Mouse (Mus musculus): ENCODE measurements around the gene Foxp4.

Foxp4 gene

DNA sequence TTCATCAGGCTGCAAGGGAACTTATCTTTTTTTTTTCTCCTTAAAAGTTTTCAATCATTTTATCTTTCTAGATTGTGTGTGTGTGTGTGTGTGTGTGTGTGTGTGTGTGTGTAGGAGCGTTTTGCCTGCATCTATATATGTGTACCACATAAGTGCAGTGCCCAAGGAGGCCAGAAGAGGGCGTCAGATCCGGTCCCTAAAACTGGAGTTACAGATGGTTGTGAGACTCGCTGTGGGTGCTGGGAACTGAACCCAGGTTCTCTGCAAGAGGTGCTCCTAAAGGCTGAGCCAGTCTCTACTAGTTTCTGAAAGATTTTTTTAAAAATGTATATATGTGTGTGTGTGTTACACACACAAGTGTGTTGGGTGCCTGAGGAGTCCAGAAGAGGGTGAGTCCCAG is 5.0 kb upstream of the Foxp4 start:
- no peak for DNase-seq

GRCm38 (mm10) chr17:47925988-47926387 is 1.5 kb upstream of the Foxp4 start:
- no peak for DNase-seq

DNA sequence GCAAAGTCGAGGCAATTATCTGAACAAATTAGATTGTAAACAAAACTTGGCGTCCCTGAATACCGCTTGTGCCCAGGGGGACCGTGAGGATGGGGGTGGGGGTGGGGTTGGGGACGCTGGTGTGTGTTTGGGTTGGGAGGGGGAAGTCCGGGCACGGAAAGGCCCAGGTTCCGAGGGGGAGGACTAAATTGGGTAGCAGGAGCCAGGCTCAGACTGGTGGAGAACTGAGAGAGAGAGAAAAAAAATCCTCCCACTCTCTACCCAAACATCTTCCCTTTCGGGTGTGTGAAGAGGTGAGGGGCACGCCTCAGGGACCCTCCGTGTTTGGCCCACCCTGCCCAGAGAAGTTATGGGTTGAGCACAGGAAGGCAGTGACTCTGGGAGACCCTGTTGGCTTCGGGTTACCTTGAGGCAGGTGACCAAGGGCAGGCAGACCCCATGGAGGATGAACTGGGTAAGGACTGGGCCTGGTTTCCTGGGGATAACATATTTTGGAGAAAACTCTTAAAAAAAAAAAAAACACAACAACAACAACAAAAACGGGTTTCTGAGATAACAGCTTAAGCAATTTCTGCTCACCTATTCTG is 988 bp upstream of the Foxp4 start:
- no peak for DNase-seq

DNA sequence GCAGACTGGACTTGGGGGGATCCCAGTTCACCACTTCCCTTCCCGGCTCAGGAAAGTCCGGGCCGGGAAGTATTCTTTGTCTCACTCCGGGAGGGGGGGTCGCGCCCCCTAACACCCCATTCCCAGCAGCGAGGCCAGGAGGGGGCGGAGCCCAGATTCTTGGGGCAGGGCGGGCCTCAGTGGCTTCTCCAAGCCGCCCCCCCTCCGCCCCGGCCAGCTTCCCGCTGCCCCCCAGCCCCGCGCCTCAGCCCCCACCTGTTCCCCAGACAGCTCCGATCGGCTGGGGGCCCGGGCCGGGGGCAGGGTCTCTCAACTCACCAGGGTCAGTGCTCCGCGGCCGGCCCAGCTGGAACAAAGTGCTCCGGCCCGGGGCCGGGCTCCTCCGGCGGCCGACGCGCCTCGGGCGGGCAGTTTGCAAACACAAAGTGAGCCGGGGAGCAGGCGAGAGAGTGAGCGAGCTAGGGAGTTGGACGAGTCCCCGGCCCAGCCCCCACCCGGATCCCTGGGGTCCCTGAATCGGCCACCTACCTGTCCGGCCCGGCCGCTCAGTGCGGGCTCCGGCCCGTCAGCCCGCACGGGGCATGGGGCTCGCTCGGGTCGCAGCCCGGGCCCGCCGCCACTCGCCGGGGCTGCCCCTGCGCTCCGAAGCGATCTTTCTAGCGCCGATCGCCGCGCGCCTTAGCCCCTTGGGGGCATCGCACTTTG is 615 bp downstream of the Foxp4 start:
- peak; percentile 42 for DNase-seq

DNA sequence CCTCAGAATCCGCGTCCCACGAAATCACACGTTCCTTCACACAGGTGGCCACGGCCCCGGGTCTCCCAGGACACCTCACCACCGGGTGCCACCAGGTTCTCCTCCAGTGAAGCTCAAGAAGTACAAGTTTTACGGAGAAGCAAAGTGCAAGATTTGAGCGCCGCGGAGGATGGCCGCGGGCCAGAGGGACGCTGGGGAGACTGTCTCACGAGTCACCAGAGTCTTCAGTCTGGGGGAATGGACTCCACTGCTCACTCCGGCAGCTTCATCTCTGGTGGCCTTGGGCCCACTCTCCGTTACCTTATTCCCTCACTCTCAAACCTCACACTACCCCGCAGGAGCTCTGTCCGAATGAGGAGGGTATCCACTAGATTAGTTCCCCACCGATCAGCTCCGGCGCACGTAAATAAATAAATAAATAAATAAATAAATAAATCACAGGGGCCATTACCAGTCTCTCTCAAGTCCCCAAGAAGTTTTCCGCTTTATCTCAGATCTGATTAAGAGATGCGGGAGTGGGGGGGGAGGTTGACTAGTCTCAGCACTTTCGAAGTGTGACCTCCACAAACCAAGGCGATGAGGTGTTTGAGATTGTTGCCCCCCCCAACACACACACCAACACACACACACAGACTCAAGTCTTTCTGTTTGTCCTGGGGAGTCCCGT is 1.3 kb downstream of the Foxp4 start:
- peak; percentile 54 for DNase-seq

- DNase-seq = no peak
Observed at GRCm38 (mm10) chr17:47922579-47922978, 1.9 kb downstream of the Foxp4 start.

DNA sequence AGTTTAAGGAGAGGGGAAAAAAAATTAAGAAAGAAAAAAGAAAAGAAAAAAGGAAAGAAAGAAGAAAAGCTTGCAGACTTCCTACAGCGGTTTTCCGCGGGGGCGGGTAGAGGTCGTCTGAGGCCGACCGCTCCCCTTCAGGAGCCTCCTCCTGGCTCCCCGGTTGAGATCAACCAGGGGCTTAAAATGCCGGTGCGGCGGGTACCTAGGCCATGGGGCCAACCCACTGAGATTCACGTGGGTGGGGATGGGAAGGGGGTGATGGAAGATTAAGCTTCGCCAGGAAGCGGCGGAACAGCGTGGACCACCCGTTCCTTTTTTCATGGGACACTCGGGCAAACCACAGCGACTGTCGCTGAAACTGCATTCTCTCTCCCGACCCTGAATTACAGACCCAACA is 2.3 kb downstream of the Foxp4 start:
- DNase-seq = no peak

DNA sequence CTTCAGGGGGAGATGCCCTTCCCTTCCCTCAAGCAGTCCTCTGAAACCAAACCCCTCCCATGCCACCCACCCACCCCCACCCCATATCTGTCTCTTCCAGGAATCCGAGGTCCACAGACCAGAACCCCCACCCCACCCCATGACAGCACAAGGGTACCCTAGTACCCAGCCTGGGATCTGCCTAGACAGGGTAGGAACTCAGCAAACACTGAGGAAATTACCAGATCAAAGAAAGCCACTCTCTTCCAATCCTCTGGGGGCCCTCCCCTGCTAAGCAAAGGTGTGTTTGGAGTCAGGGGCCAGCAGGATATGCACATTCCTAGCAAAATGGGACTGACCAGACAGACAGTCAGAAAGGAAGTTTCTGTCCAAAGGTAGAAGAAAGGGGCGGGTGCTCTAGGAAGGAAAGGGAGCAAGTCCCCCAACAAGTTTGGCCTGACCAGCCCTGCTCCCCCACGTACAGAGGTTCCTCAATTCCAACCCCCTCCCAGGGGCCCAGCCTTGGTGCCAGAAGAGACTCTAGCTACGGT is 3.2 kb downstream of the Foxp4 start:
- DNase-seq = no peak

GRCm38 (mm10) chr17:47919826-47920225 is 4.6 kb downstream of the Foxp4 start:
- DNase-seq = no peak

GRCm38 (mm10) chr17:47917907-47918306 is 6.5 kb downstream of the Foxp4 start:
- no peak for DNase-seq

DNA sequence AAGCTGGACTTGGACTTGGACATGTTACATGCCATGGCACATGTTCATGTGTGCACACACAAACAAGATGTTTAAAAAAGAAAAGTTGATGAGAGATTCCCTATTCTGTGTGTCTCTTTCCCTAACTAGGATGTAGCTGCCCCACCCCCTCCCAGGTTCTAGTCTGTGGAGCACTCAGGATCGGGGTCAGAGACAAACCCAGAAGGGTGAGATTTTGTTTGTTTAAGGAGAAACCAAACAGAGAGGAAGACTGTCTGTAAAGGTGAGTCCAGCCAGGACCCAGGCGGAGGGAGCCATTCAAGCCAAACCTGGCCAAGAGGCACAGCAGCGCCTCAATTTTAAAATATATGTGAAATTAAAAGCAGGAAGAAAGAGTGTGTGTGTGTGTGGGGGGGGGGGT is 7.2 kb downstream of the Foxp4 start:
- no peak for DNase-seq

DNA sequence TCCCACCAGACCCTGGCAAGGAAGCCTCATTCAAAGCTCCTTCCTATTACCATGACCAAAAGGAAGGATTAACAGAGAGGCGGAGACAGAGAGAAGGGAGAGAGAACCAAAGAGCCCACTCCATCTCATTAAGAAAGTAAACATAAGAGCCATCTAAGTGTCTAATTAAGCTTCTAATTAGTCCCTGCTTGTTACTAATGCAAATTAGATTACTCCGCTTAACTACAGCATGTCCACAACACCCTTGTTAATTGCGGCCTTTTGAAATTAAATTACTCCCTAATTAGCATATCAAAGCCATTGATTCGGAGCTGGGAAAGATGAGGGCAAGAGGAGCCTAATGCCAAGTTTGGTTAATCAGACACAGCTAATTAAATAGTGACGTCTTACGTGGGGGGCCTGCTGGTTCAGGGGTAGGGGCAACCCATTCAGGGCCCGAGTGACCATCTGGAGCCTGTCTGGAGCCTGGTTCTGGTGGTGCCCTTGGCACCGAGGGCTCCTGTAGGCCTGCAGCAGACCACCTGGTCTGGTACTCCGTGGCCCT is 9.7 kb downstream of the Foxp4 start:
- no peak for DNase-seq

DNA sequence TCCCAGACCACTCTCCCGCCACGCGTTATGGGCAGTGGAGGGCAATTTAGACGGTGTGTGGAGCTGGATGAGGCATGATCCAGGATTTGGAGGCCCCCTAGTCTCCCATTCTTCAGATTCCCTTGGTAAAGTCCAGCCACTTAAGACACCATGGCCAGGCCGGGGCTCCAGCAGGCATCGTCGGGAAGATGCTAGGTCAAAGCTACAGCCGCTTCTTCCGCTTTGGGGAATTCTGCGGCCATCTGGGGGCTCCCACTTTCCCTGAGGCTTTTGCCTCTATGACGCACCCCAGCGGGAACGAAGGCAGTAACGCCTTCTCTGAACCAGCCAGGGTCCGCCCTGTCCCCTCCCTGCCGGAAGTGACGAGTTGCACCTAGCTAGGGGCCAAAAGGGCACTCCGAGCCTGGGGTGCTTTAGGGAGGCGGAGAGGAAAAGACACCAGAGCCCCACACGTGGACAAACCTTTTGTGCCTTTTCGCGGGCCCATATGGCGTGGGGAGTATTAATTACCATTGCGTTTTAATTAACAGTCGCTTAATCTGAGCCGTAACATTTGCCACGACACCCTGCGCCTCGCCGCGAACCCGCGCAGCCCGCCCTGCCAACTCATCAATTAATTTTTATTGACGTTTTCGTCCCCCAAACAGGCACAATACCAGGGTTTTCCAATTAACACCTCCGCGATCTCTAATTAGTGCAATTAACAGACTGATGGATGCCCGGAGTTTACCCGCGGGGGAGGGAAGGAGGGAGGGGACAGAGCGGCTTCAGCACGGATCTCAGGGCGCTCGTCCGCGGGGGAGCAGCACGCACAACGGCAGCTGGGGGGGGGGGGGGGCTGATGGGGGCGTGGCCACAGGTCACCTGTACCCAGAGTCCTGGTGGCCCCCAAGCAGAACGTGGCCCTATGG is 15.1 kb downstream of the Foxp4 start:
- DNase-seq = peak; percentile 71

DNA sequence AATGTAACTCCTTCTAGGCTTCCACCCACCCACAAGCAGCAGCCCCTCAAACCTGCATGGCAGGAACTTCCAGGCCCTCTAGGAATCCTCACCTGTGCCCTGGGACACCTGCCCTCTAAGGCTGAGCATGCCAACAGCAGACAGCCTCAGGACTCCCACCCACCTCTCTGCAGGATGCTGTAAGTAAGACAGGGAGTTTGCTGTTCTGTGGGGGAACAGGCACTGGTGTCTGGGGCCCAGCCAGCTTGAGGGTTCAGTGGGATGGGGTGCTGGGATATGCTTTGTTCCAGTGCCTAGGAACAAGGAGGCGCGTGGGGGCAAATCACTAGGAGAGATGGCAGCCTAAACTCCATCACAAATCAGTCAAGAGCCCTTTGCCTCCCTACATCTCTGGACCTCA is 16.4 kb downstream of the Foxp4 start:
- DNase-seq = no peak

DNA sequence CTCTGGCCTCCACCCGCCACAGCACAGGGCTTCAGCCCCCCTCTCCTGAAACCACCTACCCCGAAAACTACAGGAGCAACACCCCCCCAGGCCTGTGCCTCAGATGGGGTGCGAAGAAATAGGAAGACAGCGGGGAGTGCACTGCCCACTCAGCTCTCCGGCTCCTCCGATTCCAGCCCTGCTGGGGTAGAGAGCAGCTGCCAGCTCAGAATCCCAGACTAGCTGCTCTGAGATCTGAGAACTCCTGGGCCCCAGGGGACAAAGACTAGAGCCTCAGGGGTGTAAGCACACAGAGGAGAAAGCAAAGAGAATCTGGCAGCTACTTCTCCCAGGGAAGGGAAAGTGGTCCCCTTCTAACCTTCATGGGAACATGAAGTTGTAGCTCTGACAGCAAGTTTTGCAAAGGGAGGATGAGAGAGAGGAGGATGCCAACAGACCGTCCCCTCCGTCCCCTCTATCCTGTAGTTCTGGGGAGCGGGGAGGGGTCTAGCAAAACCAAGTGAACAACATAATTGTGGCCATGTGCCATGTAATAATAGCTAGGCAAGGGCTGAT is 17.0 kb downstream of the Foxp4 start:
- no peak for DNase-seq

- DNase-seq = no peak
Observed at GRCm38 (mm10) chr17:47903846-47904680, 20.4 kb downstream of the Foxp4 start.

DNA sequence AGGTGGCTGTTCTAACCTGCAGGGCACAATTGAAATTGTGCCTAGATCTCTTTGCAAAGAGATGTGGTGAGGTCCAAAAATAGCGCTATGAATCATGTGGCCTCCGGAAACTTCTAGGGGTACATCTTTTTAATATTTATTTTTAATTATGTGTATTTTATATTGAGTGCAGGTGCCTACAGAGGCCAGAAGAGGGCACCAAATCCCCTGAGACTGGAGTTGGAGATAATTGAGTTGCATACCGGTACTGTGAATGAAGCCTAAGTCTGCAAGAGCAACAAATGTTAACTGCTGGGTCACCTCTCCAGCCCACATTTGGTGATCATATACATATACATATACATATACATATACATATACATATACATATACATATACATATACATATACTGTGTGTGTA is 22.7 kb downstream of the Foxp4 start:
- no peak for DNase-seq

DNA sequence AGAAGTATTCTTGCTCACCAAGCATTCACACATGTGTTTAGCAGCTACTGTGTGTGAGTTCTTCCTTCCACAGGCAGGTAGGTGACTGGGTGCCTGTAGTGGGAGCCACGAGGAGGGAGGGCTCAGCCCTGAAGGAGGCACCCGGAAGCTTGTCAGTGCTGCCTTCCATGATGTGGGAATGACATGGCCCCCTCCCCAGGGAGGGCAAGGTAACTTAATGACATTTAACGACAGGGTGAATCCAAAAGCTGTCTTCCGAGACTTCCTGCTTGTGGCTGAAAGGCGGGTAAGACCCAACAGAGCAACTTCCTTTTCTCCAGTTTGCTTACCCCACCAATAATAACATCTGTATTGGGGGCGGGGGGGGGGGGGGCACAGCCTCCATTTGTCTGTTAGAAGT is 23.7 kb downstream of the Foxp4 start:
- no peak for DNase-seq

DNA sequence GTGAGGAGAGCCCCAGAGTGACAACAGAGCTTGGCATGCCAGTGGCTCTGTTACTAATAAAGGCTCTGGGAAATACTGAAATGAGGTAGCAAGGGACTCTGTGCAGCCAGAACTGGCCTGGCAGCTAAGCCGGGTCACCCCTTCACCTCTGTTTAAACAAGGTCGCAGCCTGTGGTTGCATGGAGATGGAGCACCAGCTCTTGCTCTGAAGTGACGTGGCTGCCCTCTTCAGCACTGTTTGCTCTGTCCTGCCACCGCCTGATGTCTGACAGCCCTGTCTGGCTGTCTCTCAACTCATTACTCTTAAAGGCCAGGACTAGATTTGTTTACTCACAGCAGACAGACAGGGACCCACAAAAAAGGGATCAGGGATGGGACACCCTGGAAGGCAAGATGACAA is 25.3 kb downstream of the Foxp4 start:
- no peak for DNase-seq

- DNase-seq = peak; percentile 26
Observed at GRCm38 (mm10) chr17:47897956-47898752, 26.3 kb downstream of the Foxp4 start.

- no peak for DNase-seq
Observed at GRCm38 (mm10) chr17:47889727-47890126, 34.7 kb downstream of the Foxp4 start.

Data from kidney, adult 11 months (tissue).